Mouse (Mus musculus) neural tube, embryonic 13.5 days (tissue): ENCODE data around the gene Slc39a11. TPM values are rescaled to one million over a fixed set of nuclear protein-coding genes. Genes with fewer than 3 reads are reported as not detected.

Source experiments
- ATAC-seq: fragments of 200-750 bp; cut with Nextera tagmentation; 2 replicates; pipeline ENCODE4 v1.8.0; 2017; ENCODE audit warnings: low read depth, mild to moderate bottlenecking, moderate TSS enrichment, moderate library complexity
- H3K27ac ChIP-seq: fragments of 300-500 bp; sonication (generic); replicated peaks from 2 replicates; pipeline ENCODE4 v1.5.1; 2015; ENCODE audit warnings: moderate library complexity, mild to moderate bottlenecking, inconsistent platforms
- H3K27me3 ChIP-seq: fragments of 300-500 bp; sonication (generic); 2 replicates; pipeline ENCODE4 v1.6.1; 2015; ENCODE audit warnings: mild to moderate bottlenecking, inconsistent platforms
- H3K36me3 ChIP-seq: fragments of 300-500 bp; sonication (generic); 2 replicates; pipeline ENCODE4 v1.6.1; 2015; ENCODE audit warnings: mild to moderate bottlenecking, inconsistent platforms
- H3K4me1 ChIP-seq: fragments of 300-500 bp; sonication (generic); replicated peaks from 2 replicates; pipeline ENCODE4 v1.6.1; 2015; ENCODE audit warnings: inconsistent platforms
- H3K4me2 ChIP-seq: fragments of 300-500 bp; sonication (generic); 2 replicates; pipeline ENCODE4 v1.6.1; 2015; ENCODE audit warnings: inconsistent platforms, mild to moderate bottlenecking, moderate library complexity
- H3K4me3 ChIP-seq: fragments of 300-500 bp; sonication (generic); 2 replicates; pipeline ENCODE4 v1.5.1; 2015; ENCODE audit warnings: mild to moderate bottlenecking, inconsistent platforms
- H3K9ac ChIP-seq: fragments of 300-500 bp; sonication (generic); 2 replicates; pipeline ENCODE4 v1.6.1; 2015; ENCODE audit warnings: moderate library complexity, mild to moderate bottlenecking, inconsistent platforms
- H3K9me3 ChIP-seq: fragments of 300-500 bp; sonication (generic); 2 replicates; pipeline ENCODE4 v1.6.1; 2016; ENCODE audit warnings: inconsistent platforms
- whole genome bisulfite sequencing: fragments of 180-500 bp; shearing (Covaris S2); methylation state at CpG from one replicate; pipeline ENCODE4 v1.1.7; 2015; 5-methylcytosine and 5-hydroxymethylcytosine counted together
- polyA plus RNA-seq: library from polyadenylated mRNA; unstranded; fragments of >200 nt; fragmentation: Nextera tagmentation; extraction: Ambion mirVana; gene quantifications from 2 replicates; pipeline ENCODE4 v1.2.1, GENCODE M21; 2015

Slc39a11 gene
- polyA plus RNA-seq, 1 experiment from 2014 or later = 26.8 TPM

DNA sequence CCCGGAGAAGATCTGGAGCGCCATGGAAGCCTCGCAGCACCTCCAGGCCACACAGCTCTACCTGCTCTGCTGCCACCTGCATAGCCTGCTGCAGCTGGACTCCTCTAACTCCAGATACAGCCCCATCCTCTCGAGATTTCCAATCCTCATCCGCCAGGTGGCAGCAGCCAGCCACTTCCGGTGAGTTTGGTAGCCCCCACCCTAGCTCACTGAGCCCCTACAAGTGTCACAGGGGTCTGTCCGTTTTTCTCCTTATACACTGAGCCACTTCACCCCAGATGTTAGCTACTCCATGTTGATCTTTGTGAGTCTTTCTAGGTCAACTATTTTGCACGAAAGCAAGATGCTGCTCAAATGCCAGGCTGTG, 2.0 kb upstream of the Slc39a11 start:
- 0 out of 2 replicates have a peak overlapping the region, but pooled peaks have one; percentile 3 for H3K4me2 ChIP-seq
- 55% methylated on average over 8 of the region's 8 CpGs for WGBS
- H3K36me3 ChIP-seq = peaks cover 53% of the 10 kb centered on the region
- H3K9ac ChIP-seq = no peak overlapping the region
- no peaks in the 10 kb centered on the region for H3K9me3 ChIP-seq
- 0 out of 2 replicates have a peak, but pooled peaks have one; percentile 3 for ATAC-seq
- H3K4me1 ChIP-seq = peaks cover 31% of the 10 kb centered on the region
- peak overlapping the region; percentile 65 for H3K27ac ChIP-seq
- H3K27me3 ChIP-seq = no peaks in the 10 kb centered on the region
- no peak overlapping the region for H3K4me3 ChIP-seq

DNA sequence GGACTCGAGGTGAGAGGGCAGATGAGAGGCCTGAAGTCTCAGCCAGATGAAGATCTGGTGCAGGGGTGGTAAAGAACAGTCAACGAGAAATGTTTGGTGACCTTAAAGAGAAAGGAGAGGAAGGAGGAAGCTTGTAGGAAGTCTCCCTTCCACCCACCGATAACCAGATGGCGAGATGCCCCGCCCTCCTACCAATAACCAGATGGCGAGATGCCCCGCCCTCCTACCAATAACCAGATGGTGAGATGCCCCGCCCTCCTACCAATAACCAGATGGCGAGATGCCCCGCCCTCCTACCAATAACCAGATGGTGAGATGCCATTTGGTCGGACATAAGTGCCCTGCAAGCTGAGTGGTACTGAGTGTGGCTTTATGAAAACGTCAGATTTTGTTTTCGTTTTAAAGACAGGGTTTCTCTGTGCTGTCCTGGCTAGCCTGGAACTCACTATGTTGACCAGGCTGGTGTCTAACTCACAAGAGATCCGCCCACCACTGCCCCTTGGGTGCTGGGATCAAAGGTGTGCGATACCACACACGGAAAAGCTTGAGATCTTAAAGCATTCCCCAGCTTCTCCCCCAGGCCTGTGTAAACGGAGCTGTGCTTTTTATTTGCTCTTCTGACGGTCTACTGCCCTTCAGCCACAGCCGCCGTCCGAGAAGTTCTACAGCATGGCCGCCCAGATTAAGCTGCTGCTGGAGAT, 1.5 kb upstream of the Slc39a11 start:
- Histone ChIP-seq H3K36me3 (peaks cover 47% of the 10 kb centered on the region), H3K4me1 (peaks cover 26% of the 10 kb centered on the region), H3K4me2 (peak overlapping the region; percentile 67), H3K9ac (no peak overlapping the region), H3K27me3 (no peaks in the 10 kb centered on the region), H3K27ac (peak overlapping the region; percentile 65), H3K9me3 (no peaks in the 10 kb centered on the region), H3K4me3 (no peak overlapping the region)
- 63% methylated on average over 22 of the region's 22 CpGs for WGBS
- no peak for ATAC-seq

DNA sequence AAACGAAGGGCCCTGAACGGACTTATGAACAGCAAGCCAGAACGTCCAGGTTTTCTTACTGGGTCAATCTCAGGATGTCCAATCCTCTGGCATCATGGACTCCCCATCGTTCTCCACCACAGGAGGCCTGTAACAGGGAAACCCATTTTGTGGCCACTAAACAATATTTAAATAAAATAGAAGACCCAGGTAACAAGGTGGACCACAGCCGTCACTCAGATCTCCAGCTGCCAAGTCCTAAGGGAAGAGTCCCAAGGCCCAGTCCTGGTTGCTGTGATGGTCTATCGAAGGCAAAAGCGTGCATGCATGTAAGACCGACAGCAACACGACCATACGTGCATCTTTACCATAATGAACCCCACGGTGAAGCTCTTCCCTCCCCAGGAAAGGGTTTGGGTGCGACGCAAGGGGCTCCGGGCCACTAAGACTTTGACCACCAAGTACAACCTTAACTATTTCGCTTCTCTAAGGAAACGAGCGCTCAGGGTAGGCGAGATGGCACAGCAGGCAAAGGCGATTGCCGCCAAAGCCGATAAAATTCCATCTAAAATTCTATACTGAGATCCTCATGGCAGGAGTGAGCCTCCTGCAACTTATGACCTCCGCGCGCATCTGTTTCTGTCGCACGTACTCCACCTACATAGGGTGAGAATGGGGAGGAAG, 1.1 kb downstream of the Slc39a11 start, which contains the start of gene Cog1:
Gene Cog1 (plus strand): TSS at position 480 of the 663 bp plus-strand sequence.
- Histone ChIP-seq H3K36me3 (peaks cover 22% of the 10 kb centered on the region), H3K9me3 (no peaks in the 10 kb centered on the region), H3K4me3 (peak within 1 kb of the TSS; percentile 93), H3K27me3 (no peaks in the 10 kb centered on the region), H3K4me1 (peaks cover 23% of the 10 kb centered on the region), H3K4me2 (peak within 1 kb of the TSS; percentile 67), H3K9ac (peak within 1 kb of the TSS; percentile 94), H3K27ac (peak within 1 kb of the TSS; percentile 93)
- ATAC-seq = no peak
- 43% methylated on average over 26 of the region's 26 CpGs for WGBS

DNA sequence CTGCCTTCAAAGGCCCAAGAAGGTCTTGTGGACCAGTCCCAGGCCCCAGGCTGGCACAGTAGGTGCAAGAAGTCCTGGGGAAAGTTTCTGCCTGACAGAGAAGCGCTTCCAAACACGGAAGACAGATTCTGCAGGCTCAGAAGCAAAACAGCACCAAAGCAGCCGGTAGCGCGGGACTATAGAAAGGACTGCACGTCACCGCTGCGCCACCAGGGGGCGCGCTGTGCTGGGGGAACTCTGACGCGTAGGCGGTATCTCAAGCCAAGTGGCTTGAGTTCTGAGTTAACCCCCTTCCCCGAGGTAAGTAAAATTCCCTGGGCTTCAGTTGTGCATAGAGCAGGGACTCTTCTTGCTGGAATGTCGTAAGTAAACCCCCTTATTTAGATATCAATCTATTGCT, 1.7 kb downstream of the Slc39a11 start:
- H3K9ac ChIP-seq = no peak overlapping the region
- H3K27me3 ChIP-seq = no peaks in the 10 kb centered on the region
- H3K36me3 ChIP-seq = peaks cover 15% of the 10 kb centered on the region
- no peaks in the 10 kb centered on the region for H3K9me3 ChIP-seq
- no peak overlapping the region for H3K27ac ChIP-seq
- H3K4me1 ChIP-seq = peaks cover 23% of the 10 kb centered on the region
- peak overlapping the region; percentile 10; the same call in 1 of the 2 replicates for H3K4me2 ChIP-seq
- no peak overlapping the region; the same call in 1 of the 2 replicates for H3K4me3 ChIP-seq
- WGBS = 4% methylated on average over 15 of the region's 15 CpGs
- no peak for ATAC-seq

DNA sequence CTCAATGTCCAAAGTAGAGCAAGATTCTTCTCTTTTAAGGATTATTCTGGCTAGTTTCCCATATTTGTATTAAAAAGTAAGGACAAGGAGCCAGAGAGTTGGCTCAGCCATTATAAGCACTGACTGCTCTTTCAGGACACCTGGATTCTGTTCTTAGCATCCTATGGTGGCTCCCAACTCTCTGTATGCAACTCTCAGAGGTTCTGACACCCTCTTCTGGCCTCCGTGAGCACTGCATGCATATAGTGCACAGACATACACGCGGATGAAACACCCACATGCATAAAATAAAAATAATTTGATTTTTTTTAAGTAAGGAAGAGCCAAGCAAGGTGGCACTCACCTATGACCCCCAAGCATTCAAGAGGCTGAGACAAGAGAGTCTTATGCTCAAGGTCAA, 4.7 kb downstream of the Slc39a11 start:
- no peak overlapping the region for H3K9ac ChIP-seq
- 84% methylated on average over 3 of the region's 3 CpGs for WGBS

DNA sequence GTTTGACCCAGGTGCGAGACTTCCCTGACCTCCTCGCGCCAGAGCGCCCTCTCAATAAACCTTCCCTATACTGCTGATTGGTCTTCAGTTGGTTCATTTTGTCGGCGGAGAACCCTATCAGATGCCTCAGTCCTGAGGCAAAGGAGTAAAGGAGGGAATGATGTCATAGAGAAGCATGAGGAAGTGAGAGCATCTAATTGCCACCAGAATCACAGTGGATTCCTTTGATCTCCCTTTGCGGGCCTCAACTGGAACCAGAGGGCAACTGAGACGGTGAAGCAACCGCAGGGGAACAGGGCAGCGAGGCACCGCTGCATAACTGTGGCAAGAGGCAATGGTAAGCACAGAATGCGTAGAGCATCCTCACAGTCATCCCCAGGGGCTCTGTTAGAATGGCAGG, 11.2 kb downstream of the Slc39a11 start:
- ATAC-seq = no peak
- no peak overlapping the region for H3K27ac ChIP-seq
- no peaks in the 10 kb centered on the region; the same call in 1 of the 2 replicates for H3K4me1 ChIP-seq
- no peaks in the 10 kb centered on the region for H3K27me3 ChIP-seq
- H3K9me3 ChIP-seq = no peaks in the 10 kb centered on the region
- H3K36me3 ChIP-seq = no peaks in the 10 kb centered on the region
- H3K4me3 ChIP-seq = no peak overlapping the region
- no peak overlapping the region for H3K9ac ChIP-seq
- H3K4me2 ChIP-seq = no peak overlapping the region
- WGBS = 89% methylated on average over 12 of the region's 12 CpGs

More for the DNA sequence above, 4.7 kb downstream of the Slc39a11 start:
- Histone ChIP-seq H3K36me3 (no peaks in the 10 kb centered on the region), H3K27me3 (no peaks in the 10 kb centered on the region), H3K27ac (no peak overlapping the region), H3K4me1 (peaks cover 11% of the 10 kb centered on the region), H3K9me3 (no peaks in the 10 kb centered on the region), H3K4me3 (no peak overlapping the region), H3K4me2 (no peak overlapping the region)
- ATAC-seq = no peak

DNA sequence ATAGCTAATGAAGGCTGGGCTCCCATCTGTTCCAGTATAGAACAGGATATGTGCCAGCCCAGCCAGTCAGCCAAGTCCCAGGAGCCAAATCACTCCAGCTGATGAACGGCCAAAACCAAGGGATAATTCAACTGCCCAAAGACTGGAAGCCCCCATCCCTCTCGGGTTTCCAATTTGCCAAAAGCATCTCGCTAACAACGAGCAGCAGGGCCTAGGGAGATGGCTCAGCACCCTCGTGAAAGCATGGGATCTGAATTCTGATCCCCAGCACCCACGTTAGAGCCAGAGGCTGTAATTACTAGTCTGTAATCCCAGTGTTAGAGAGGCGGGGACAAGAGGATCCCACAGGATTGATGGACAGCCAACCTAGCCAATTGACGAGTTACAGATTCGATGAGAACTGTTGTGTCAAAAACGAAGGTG, 15.2 kb downstream of the Slc39a11 start:
- Histone ChIP-seq H3K4me3 (no peak overlapping the region), H3K9me3 (no peaks in the 10 kb centered on the region), H3K9ac (no peak overlapping the region), H3K27me3 (no peaks in the 10 kb centered on the region), H3K4me2 (no peak overlapping the region), H3K36me3 (no peaks in the 10 kb centered on the region), H3K27ac (no peak overlapping the region), H3K4me1 (no peaks in the 10 kb centered on the region; the same call in 1 of the 2 replicates)
- WGBS = 59% methylated on average over 10 of the region's 10 CpGs
- no peak; the same call in 1 of the 2 replicates for ATAC-seq

DNA sequence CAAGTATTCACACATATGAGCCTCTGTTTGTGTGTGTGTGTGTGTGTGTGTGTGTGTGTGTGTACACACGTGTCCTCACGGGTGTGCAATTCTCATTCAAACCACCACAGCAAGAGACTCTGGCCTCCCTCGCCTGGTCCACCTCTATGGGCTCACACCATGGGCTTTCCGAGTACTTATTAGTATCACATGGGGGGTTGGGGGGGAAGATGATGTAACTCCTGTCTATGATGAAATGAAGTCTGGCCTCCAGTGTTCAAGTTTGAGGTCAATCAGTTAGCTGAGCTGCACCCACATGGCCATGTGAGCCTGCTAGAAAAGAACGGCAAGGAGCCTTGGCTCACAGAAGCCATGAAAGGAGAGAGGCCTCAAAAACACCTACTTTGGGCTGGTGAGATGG, 16.5 kb downstream of the Slc39a11 start:
- Histone ChIP-seq H3K4me2 (no peak overlapping the region), H3K9me3 (no peaks in the 10 kb centered on the region), H3K27ac (no peak overlapping the region), H3K27me3 (no peaks in the 10 kb centered on the region), H3K4me1 (no peaks in the 10 kb centered on the region; the same call in 1 of the 2 replicates), H3K9ac (no peak overlapping the region), H3K36me3 (no peaks in the 10 kb centered on the region), H3K4me3 (no peak overlapping the region)
- ATAC-seq = no peak
- WGBS = 87% methylated on average over 5 of the region's 5 CpGs

DNA sequence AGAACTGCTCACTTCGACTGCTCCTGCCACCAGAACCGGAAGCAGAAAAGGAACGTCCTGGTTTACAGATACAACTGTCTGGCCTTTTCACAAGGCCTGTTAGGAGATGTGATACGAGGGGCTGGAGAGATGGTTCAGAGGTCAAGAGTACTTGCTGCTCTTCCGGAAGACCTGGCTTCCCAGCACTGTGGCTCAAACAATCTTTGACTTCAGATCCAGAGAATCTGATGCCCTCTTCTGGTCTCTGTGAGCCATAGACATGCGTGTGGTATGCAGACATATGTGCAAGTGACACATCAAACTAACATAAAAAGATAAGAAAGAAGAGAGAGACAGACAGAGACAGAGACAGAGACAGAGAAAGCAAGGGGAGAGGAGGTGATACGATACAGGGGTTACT, 17.6 kb downstream of the Slc39a11 start:
- no peak for ATAC-seq
- 77% methylated on average over 7 of the region's 7 CpGs for WGBS

DNA sequence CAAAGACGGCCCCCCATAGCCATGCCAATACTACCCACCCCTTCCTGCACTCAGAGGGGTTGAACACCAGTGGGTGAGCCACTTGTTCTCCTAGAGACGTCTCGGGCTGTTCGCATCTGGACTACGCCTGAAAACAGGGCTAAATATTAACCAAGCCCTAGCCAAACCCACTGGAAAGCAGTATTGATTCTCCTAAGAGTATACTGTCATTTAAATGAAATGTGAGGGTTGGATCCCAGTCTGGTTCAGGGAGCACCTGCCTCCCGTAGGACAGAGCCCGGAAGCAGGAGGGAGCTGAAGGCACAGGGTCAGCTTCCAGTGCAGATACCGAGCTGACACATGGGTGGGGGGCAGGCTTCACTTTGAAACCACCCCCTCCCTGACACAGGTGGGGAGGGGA, 18.0 kb downstream of the Slc39a11 start:
- Histone ChIP-seq H3K4me1 (no peaks in the 10 kb centered on the region; the same call in 1 of the 2 replicates), H3K9ac (no peak overlapping the region), H3K9me3 (no peaks in the 10 kb centered on the region), H3K4me3 (no peak overlapping the region), H3K4me2 (no peak overlapping the region), H3K36me3 (no peaks in the 10 kb centered on the region), H3K27me3 (no peaks in the 10 kb centered on the region), H3K27ac (no peak overlapping the region)
- 60% methylated on average over 8 of the region's 8 CpGs for WGBS
- ATAC-seq = no peak

More for the DNA sequence above, 17.6 kb downstream of the Slc39a11 start:
- Histone ChIP-seq H3K4me3 (no peak overlapping the region), H3K4me2 (no peak overlapping the region), H3K27ac (no peak overlapping the region), H3K36me3 (no peaks in the 10 kb centered on the region), H3K4me1 (no peaks in the 10 kb centered on the region; the same call in 1 of the 2 replicates), H3K9me3 (no peaks in the 10 kb centered on the region), H3K9ac (no peak overlapping the region), H3K27me3 (no peaks in the 10 kb centered on the region)

DNA sequence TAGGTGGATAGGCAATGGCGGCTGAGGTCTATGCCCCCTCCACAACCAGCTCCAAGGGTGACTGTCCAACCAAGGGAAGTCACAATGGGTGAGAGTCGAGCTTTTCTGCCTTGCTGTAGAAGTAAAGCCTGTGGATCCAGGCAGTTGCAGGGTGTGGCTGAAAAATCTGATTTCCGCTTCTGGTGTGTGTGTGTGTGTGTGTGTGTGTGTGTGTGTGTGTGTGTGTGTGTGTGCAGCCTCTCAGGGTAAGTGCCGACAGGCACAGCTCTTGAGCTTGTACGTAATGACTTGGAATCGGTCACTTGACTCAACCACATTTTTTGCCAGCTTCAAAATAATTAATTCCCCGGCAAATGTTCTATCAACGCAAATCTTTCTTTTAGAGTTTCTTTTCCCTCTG, 18.6 kb downstream of the Slc39a11 start:
- Histone ChIP-seq H3K4me1 (no peaks in the 10 kb centered on the region; the same call in 1 of the 2 replicates), H3K9me3 (no peaks in the 10 kb centered on the region), H3K9ac (no peak overlapping the region), H3K4me2 (no peak overlapping the region), H3K4me3 (no peak overlapping the region), H3K36me3 (no peaks in the 10 kb centered on the region), H3K27me3 (no peaks in the 10 kb centered on the region), H3K27ac (no peak overlapping the region)
- no peak for ATAC-seq
- 83% methylated on average over 8 of the region's 8 CpGs for WGBS

DNA sequence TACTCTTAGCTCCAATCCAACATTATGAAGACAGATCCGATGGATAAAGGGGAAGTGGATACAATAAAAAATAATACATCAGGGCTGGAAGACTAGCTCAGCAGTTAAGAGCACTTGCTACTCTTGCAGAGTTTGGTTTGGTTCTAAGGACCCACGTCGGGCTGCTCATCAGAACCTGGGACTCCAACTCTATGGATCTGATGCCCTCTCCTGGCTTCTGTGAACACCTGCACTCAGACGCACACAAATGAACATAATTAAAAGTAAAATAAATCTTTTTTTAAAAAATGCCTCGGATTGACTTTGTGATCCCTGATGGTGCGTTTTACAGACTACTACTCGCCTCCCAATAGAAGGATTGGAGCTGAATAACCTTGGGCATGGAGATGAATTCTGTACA, 19.2 kb downstream of the Slc39a11 start:
- 62% methylated on average over 7 of the region's 7 CpGs for WGBS
- Histone ChIP-seq H3K36me3 (no peaks in the 10 kb centered on the region), H3K4me1 (no peaks in the 10 kb centered on the region; the same call in 1 of the 2 replicates), H3K9ac (no peak overlapping the region), H3K4me3 (no peak overlapping the region), H3K27me3 (no peaks in the 10 kb centered on the region), H3K9me3 (no peaks in the 10 kb centered on the region), H3K27ac (no peak overlapping the region), H3K4me2 (no peak overlapping the region)
- no peak for ATAC-seq
